Mouse (Mus musculus) ES-Bruce4 (cell line): Measurements from ENCODE around the gene Retreg1. TPM values are rescaled to one million over a fixed set of nuclear protein-coding genes. Genes with fewer than 3 reads are reported as not detected.

Experiments
- H3K27ac ChIP-seq: 2 replicates; pipeline ENCODE4 v1.5.1; 2012; ENCODE audit warnings: low read length, inconsistent platforms; ENCODE audit not compliant: insufficient read depth
- H3K27me3 ChIP-seq: 2 replicates; pipeline ENCODE4 v1.6.1; 2012; ENCODE audit warnings: mild to moderate bottlenecking, low read length, inconsistent platforms; ENCODE audit not compliant: control insufficient read depth, poor library complexity, insufficient read depth, severe bottlenecking
- H3K36me3 ChIP-seq: 2 replicates; pipeline ENCODE4 v1.6.1; 2012; ENCODE audit warnings: inconsistent platforms, mild to moderate bottlenecking, low read length, moderate library complexity; ENCODE audit not compliant: control insufficient read depth, poor library complexity, insufficient read depth, severe bottlenecking
- H3K4me1 ChIP-seq: one replicate; pipeline ENCODE4 v1.8.1; 2011; ENCODE audit warnings: low read length; ENCODE audit not compliant: control insufficient read depth, insufficient read depth
- H3K4me3 ChIP-seq: 2 replicates; pipeline ENCODE4 v1.5.1; 2011; ENCODE audit warnings: low read depth, mild to moderate bottlenecking, low read length
- H3K9ac ChIP-seq: 2 replicates; pipeline ENCODE4 v1.6.1; 2012; ENCODE audit warnings: low read depth, mild to moderate bottlenecking, inconsistent platforms; ENCODE audit not compliant: poor library complexity, severe bottlenecking
- H3K9me3 ChIP-seq: replicated peaks from 2 replicates; pipeline ENCODE4 v1.6.1; 2012; ENCODE audit warnings: mild to moderate bottlenecking, low read length, inconsistent platforms; ENCODE audit not compliant: control insufficient read depth, poor library complexity, insufficient read depth, severe bottlenecking
- CTCF ChIP-seq: IDR thresholded peaks from one replicate; pipeline ENCODE4 v1.8.1; 2011; ENCODE audit warnings: low read depth, low read length
- EP300 ChIP-seq: IDR thresholded peaks from 2 replicates; pipeline ENCODE4 v1.6.1; 2011; ENCODE audit warnings: low read depth, low read length; ENCODE audit not compliant: insufficient read depth
- POLR2A ChIP-seq: IDR thresholded peaks from one replicate; pipeline ENCODE4 v1.8.1; 2011; ENCODE audit warnings: low read length; ENCODE audit not compliant: insufficient read depth
- polyA plus RNA-seq: library from polyadenylated mRNA; stranded (reverse); fragments of >200 nt; gene quantifications from 2 replicates; pipeline ENCODE4 v1.2.4, GENCODE M21; 2011; ENCODE audit warnings: low read depth; ENCODE audit not compliant: missing spikeins, insufficient read depth, insufficient read length

Gene Retreg1
- polyA plus RNA-seq, 1 experiment = 16.5 TPM

DNA sequence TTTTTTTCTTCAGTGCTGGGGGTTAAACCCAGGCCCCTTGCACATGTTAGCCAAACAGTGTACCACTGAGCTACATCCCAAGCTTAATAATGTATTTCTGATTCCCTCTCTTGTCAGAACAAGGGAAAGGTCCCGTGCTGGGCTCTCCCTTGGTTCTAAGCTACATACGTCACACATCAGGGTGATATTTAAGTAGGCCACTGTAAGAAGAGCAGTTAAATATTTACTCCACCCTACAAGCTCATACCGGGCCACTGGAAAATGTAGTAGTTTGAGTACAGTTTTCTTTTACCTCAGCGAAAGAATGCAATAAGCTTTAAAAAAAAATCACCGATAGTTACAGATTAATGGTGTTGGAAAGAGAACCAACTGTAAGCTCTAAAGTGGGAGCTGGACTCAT, 46.9 kb downstream of the Retreg1 start:
- no peak overlapping the region for H3K4me3 ChIP-seq
- TF ChIP-seq CTCF (no peak), EP300 (no peak), POLR2A (no peak)
- no peak overlapping the region for H3K27ac ChIP-seq
- no peaks in the 10 kb centered on the region for H3K4me1 ChIP-seq
- H3K27me3 ChIP-seq = no peaks in the 10 kb centered on the region
- no peaks in the 10 kb centered on the region for H3K9me3 ChIP-seq
- no peaks in the 10 kb centered on the region for H3K36me3 ChIP-seq
- no peak overlapping the region for H3K9ac ChIP-seq

GRCm38 (mm10) chr15:25891556-25891955, 48.6 kb downstream of the Retreg1 start:
- no peaks in the 10 kb centered on the region for H3K9me3 ChIP-seq
- TF ChIP-seq POLR2A (no peak), CTCF (no peak), EP300 (no peak)
- no peak overlapping the region for H3K9ac ChIP-seq
- H3K36me3 ChIP-seq = no peaks in the 10 kb centered on the region
- no peak overlapping the region for H3K27ac ChIP-seq
- no peaks in the 10 kb centered on the region for H3K4me1 ChIP-seq
- H3K4me3 ChIP-seq = no peak overlapping the region
- no peaks in the 10 kb centered on the region for H3K27me3 ChIP-seq

- Histone ChIP-seq H3K9ac (no peak overlapping the region), H3K9me3 (no peaks in the 10 kb centered on the region), H3K27me3 (no peaks in the 10 kb centered on the region), H3K36me3 (no peaks in the 10 kb centered on the region), H3K27ac (no peak overlapping the region), H3K4me1 (no peaks in the 10 kb centered on the region), H3K4me3 (no peak overlapping the region)
- TF ChIP-seq CTCF (no peak), POLR2A (no peak), EP300 (no peak)
Observed at GRCm38 (mm10) chr15:25893327-25893726, 50.3 kb downstream of the Retreg1 start.

DNA sequence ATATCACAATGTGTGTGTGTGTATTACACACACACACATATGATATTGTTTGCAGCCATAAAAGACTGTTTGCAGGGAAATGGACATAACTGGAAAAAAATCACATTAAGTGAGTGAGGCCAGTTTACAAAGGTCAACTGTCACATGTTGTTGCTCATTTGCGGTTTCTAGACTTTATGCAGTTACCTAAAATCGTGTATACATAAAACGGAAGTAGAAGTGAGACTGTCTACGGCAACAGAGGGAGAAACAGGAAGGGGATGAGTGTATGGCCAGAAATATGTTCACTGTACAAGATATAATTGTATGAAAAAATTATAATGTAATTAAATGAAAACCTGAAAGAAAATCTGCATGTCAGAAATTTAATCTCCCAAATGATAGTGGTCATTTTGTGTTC, 53.8 kb downstream of the Retreg1 start:
- no peaks in the 10 kb centered on the region for H3K36me3 ChIP-seq
- no peaks in the 10 kb centered on the region for H3K27me3 ChIP-seq
- H3K4me3 ChIP-seq = no peak overlapping the region
- no peaks in the 10 kb centered on the region for H3K4me1 ChIP-seq
- no peak overlapping the region for H3K27ac ChIP-seq
- no peak overlapping the region for H3K9ac ChIP-seq
- TF ChIP-seq CTCF = no peak
- TF ChIP-seq EP300 = no peak
- no peak for TF ChIP-seq POLR2A
- no peaks in the 10 kb centered on the region for H3K9me3 ChIP-seq

DNA sequence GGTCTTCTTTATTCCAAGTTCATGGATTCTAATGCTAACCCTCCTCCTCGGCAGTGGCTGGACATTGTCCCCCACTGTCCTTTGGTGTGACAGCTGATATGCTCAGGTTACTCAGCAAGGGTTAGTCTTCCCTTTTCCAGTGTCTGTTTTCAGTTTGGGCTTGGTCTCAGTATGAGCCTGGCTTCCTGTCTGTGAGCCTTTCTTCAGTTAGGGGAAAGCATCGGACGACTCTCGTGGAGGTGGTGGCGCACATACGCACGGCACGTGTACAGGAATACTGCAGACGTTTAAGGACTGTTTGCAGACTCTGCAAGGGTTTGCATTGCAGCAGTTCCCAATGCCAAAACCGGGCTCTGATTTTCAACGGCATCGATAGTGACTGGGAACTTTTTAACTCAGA, 54.6 kb downstream of the Retreg1 start:
- no peak for TF ChIP-seq POLR2A
- TF ChIP-seq CTCF = no peak
- no peak for TF ChIP-seq EP300
- Histone ChIP-seq H3K27me3 (no peaks in the 10 kb centered on the region), H3K27ac (no peak overlapping the region), H3K9ac (no peak overlapping the region), H3K4me1 (no peaks in the 10 kb centered on the region), H3K36me3 (no peaks in the 10 kb centered on the region), H3K4me3 (no peak overlapping the region), H3K9me3 (no peaks in the 10 kb centered on the region)

DNA sequence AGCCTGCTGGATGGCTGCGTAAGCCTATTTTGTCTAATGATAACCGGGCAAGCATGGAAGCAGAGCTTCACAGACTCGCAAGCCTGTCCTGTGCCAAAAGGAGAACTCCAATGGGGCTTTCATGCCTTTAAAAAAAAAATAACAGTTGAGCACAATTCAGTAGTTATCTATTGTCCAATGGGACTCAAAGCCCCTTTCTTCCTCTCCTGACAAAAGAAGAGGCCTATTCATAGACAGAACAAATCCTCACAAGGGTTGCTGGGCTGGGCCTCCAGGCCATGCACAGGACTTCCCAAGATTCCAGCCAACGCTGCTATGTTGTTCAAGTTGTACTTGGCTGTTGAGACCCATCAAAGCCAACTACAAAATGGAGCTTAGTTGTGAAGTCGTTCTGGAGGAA, 56.0 kb downstream of the Retreg1 start:
- Histone ChIP-seq H3K27ac (no peak overlapping the region), H3K36me3 (no peaks in the 10 kb centered on the region), H3K27me3 (no peaks in the 10 kb centered on the region), H3K9me3 (no peaks in the 10 kb centered on the region), H3K9ac (no peak overlapping the region), H3K4me3 (no peak overlapping the region), H3K4me1 (no peaks in the 10 kb centered on the region)
- TF ChIP-seq EP300 (no peak), CTCF (no peak), POLR2A (no peak)
